Mouse (Mus musculus) ovary, postnatal 10 days (tissue): ENCODE measurements around the gene Cblb.

Source experiments
- DNase-seq: peaks from one replicate; pipeline ENCODE4 v3.0.0; 2022; ENCODE audit warnings: low spot score

Gene Cblb

GRCm38 (mm10) chr16:52210844-52211606 lies 180.0 kb downstream of the Cblb start:
- DNase-seq, result no peak

DNA sequence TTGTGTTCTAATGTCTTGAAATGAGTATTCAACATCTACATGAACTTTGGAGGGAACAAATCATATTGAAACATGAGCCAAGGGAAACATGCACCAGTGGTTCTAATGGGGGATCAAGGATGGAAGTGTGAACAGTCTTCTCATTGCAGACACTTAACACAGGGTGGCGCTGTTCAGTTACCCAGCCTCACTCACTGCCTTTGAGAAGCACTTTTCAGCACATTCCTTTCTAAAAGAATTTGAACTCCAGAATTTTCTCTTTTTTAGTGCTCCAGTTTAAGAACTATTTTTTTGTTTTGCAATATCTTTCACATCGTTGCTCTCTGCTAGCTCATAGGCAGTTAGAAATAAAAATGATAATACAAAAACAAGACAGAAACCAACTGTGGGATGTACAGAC lies 188.0 kb downstream of the Cblb start:
- DNase-seq, result no peak

DNA sequence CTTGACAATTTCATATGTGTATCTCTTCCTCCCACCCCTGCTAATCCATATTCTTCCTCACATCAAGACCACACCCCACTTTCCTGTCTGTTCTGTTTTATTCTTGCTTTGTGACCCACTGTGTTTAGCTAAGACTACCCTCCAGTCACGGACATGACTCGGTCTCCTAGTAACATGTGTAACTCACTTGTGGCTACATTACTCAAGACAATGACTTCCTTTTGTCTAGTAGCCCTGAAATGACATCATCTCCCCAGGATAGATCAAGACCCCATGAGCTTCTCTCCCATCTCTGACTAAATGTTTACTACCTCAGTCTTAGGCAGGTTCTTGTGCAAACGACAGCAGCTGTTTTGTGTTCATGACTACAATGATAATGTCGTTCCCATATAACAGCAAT lies 191.9 kb downstream of the Cblb start:
- no peak for DNase-seq

GRCm38 (mm10) chr16:52229446-52229845 lies 198.4 kb downstream of the Cblb start:
- no peak for DNase-seq

GRCm38 (mm10) chr16:52229930-52230329 lies 198.9 kb downstream of the Cblb start:
- DNase-seq, result no peak

DNA sequence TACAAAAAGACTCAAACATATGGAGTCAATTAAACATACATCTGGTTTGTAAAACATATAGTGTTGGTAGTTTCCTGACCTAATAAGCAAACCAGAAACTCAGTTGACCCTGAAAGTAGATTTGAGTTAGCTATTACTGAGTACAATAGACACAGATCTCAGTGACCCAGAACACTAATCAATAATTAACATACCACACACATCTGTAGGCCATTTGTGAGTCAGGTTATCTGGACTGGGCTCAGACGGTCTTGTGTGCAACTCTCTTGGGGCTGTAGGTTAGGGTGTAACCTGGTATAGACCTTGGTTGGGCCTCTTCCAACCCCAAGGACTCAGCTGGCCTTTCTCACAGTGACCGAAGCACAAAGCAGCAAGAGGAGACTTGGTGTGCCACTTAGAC lies 211.1 kb downstream of the Cblb start:
- DNase-seq, result no peak

- no peak for DNase-seq
Measured at GRCm38 (mm10) chr16:52243421-52243973, 212.5 kb downstream of the Cblb start.

- DNase-seq, result no peak
Measured at GRCm38 (mm10) chr16:52250196-52250595, 219.2 kb downstream of the Cblb start.

DNA sequence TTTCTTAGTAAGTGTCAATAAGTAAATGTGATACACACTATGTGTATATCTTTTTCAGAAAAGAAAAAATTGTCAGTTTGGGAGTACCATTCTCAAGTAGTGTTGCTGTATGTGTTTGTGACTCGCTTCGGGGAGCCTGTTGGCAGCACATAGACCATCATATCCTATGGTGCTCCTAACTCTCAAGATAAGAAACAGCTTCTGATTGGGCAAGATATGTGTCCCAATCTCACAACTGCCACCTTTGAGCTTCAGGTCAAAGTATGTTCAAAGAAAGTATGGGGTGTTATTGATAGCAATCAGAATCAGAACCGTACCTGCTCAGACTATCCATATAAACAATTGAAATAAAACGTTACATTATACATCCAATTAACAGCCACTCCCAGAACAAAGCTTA lies 219.9 kb downstream of the Cblb start:
- no peak for DNase-seq
